Mouse (Mus musculus) spleen, adult 2 months (tissue): Measurements from ENCODE around the gene Mfap4.

Source experiments
- CTCF ChIP-seq: fragments of 200-500 bp; IDR thresholded peaks from 2 replicates; pipeline ENCODE4 v1.5.1; 2011; ENCODE audit warnings: mild to moderate bottlenecking, inconsistent platforms; ENCODE audit not compliant: insufficient read depth, insufficient read length, insufficient replicate concordance; ENCODE audit errors: extremely low read depth
- POLR2A ChIP-seq: fragments of 200-500 bp; IDR thresholded peaks from 2 replicates; pipeline ENCODE4 v1.6.1; 2011; ENCODE audit warnings: low read depth, low read length, inconsistent platforms

DNA sequence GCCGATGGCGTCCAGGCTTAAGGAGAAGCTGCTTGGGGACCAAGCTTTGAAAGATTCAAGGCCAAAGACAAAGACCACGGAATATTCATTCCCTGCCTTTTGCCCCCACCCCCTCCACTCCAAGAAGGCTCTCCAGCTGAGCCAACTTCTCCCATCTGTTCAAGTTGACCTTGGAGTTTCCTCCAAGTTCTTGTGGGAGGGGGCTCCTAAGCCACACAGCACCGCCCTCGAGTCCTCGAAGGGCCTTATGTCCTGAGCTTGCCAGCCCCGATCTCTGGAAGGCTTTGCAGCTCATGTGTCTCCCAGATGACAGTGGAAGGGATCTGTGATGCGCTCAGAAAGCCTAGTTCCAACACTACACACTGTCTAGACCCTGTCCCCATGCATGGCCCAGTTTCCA, 37.9 kb upstream of the Mfap4 start:
- TF ChIP-seq CTCF, result no peak
- no peak for TF ChIP-seq POLR2A
